In the genomic region with DNA sequence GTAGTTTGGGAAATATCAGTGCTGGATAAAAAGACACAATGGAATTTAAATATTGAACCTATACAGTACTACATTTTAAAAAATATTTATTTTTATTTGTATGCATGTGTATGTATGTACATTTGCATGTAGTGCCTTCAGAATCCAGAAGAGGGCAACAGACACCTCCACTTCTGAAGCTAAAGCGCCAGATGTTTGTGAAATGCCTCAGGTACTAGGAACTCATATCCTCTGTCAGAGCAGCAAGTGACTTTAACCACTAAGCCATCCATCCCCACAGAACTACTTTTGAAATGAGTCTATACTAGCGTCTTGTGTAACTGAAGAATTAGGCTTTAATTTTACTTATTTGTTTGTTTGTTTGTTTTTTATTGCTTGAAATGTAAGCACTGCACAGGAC, we compare ENCODE assay signal across 8 mouse cellular contexts.
DNase-seq lines count a peak whose midpoint lies in the region; ATAC-seq and TF ChIP-seq lines count a peak whose summit lies in the region.

No protein-coding gene starts in this region.

- no peaks in the 10 kb centered on the region for H3K4me1 ChIP-seq in forebrain, embryonic 12.5 days
- no peaks in the 10 kb centered on the region for H3K4me1 ChIP-seq in forebrain, embryonic 16.5 days (replicated peaks; ENCODE audit: control insufficient read depth, insufficient read depth, low read length)
- no peaks in the 10 kb centered on the region for H3K4me1 ChIP-seq in lung, embryonic 14.5 days (ENCODE audit: insufficient read depth)
- H3K4me1 ChIP-seq in lung, adult 2 months (ENCODE audit: control insufficient read depth, insufficient read depth, low read length) = no peaks in the 10 kb centered on the region

- no peak overlapping the region for H3K27ac ChIP-seq in forebrain, embryonic 12.5 days
- no peak overlapping the region for H3K27ac ChIP-seq in forebrain, embryonic 16.5 days (ENCODE audit: low read length)
- H3K27ac ChIP-seq in lung, embryonic 14.5 days (ENCODE audit: low read depth) = no peak overlapping the region

- DNase-seq in lung, embryonic 14.5 days = peak; percentile 76
- DNase-seq in lung, adult 2 months = no peak
- DNase-seq in adrenal gland, postnatal 14 days = peak; percentile 39
- peak; percentile 48 for DNase-seq in heart, postnatal 4 days
- peak; percentile 4 to 46 for DNase-seq in natural killer cell, adult 2 months (ENCODE audit: low spot score in 2 of 2)
- no peak for DNase-seq in testis, postnatal 10 days (ENCODE audit: low spot score)

- peak; percentile 66 for TF ChIP-seq CTCF in lung, embryonic 14.5 days (IDR thresholded peaks at IDR 0.05; ENCODE audit: low read depth)
- TF ChIP-seq CTCF in lung, adult 2 months (IDR thresholded peaks at IDR 0.05; ENCODE audit: insufficient read depth, low read length) = no peak

- no peak overlapping the region for H3K4me3 ChIP-seq in forebrain, embryonic 12.5 days (replicated peaks)
- H3K4me3 ChIP-seq in forebrain, embryonic 16.5 days (replicated peaks; ENCODE audit: low read length) = no peak overlapping the region
- H3K4me3 ChIP-seq in lung, embryonic 14.5 days (ENCODE audit: low read depth, low read length) = no peak overlapping the region
- H3K4me3 ChIP-seq in lung, adult 2 months (replicated peaks; ENCODE audit: extremely low read depth, low read depth, low read length) = no peak overlapping the region

- H3K9me3 ChIP-seq in forebrain, embryonic 12.5 days = no peaks in the 10 kb centered on the region
- no peaks in the 10 kb centered on the region for H3K9me3 ChIP-seq in forebrain, embryonic 16.5 days (ENCODE audit: control insufficient read depth, low read length)
- no peaks in the 10 kb centered on the region for H3K9me3 ChIP-seq in lung, embryonic 14.5 days (ENCODE audit: low read depth, low read length)

- no peaks in the 10 kb centered on the region for H3K27me3 ChIP-seq in forebrain, embryonic 12.5 days
- no peaks in the 10 kb centered on the region for H3K27me3 ChIP-seq in forebrain, embryonic 16.5 days (replicated peaks; ENCODE audit: control insufficient read depth, insufficient read depth, low read length)
- H3K27me3 ChIP-seq in lung, embryonic 14.5 days (ENCODE audit: insufficient read depth, low read length) = no peaks in the 10 kb centered on the region

- no peak overlapping the region for H3K9ac ChIP-seq in forebrain, embryonic 12.5 days
- H3K9ac ChIP-seq in forebrain, embryonic 16.5 days (replicated peaks; ENCODE audit: low read depth, low read length) = no peak overlapping the region
- H3K9ac ChIP-seq in lung, embryonic 14.5 days = no peak overlapping the region

- H3K4me2 ChIP-seq in forebrain, embryonic 12.5 days = no peak overlapping the region
- H3K4me2 ChIP-seq in forebrain, embryonic 16.5 days (ENCODE audit: low read length) = no peak overlapping the region
- no peak overlapping the region for H3K4me2 ChIP-seq in lung, embryonic 14.5 days

- no peaks in the 10 kb centered on the region for H3K36me3 ChIP-seq in forebrain, embryonic 12.5 days (replicated peaks)
- H3K36me3 ChIP-seq in forebrain, embryonic 16.5 days (ENCODE audit: control insufficient read depth, insufficient read depth) = no peaks in the 10 kb centered on the region
- no peaks in the 10 kb centered on the region for H3K36me3 ChIP-seq in lung, embryonic 14.5 days (ENCODE audit: insufficient read depth)

- 45% methylated on average over 2 of the region's 2 CpGs for WGBS in forebrain, embryonic 12.5 days
- 48% methylated on average over 2 of the region's 2 CpGs for WGBS in forebrain, embryonic 16.5 days
- 41% methylated on average over 2 of the region's 2 CpGs for WGBS in lung, embryonic 14.5 days
- WGBS in lung, adult 2 months = 45% methylated on average over 2 of the region's 2 CpGs

- ATAC-seq in forebrain, embryonic 12.5 days (ENCODE audit: low FRiP score) = peak; percentile 39; the same call in 1 of the 2 replicates
- no peak for ATAC-seq in forebrain, embryonic 16.5 days
- ATAC-seq in lung, embryonic 14.5 days (ENCODE audit: insufficient read depth) = no peak

- TF ChIP-seq POLR2A in lung, adult 2 months (IDR thresholded peaks at IDR 0.05; ENCODE audit: borderline replicate concordance, extremely low read depth, low read depth, low read length) = no peak

Comparison
In these comparisons a context has a peak if more than half of its experiments do, and no peak if none do; other contexts are left out.
1. DNase-seq: peak in lung, embryonic 14.5 days (single experiment), adrenal gland, postnatal 14 days (single experiment), heart, postnatal 4 days (single experiment) and natural killer cell, adult 2 months (2 of 2); none in lung, adult 2 months (single experiment) and testis, postnatal 10 days (single experiment).